Mouse (Mus musculus) thymus, adult 2 months (tissue): ENCODE measurements around the gene Samd4b. TPM values are rescaled to one million over a fixed set of nuclear protein-coding genes. Genes with fewer than 3 reads are reported as not detected.
A peak's percentile ranks its signal among the peaks of the same experiment; 100 is the strongest.

ENCODE experiments used
- DNase-seq: peaks from one replicate; pipeline ENCODE4 v3.0.0; 2021
- H3K27ac ChIP-seq: fragments of 200-500 bp; 2 replicates; pipeline ENCODE4 v1.5.1; 2012; ENCODE audit warnings: low read length, control low read depth; ENCODE audit not compliant: control insufficient read depth, insufficient read depth
- H3K27me3 ChIP-seq: fragments of 200-500 bp; 2 replicates; pipeline ENCODE4 v1.6.1; 2012; ENCODE audit warnings: mild to moderate bottlenecking, low read length, moderate library complexity, mixed read lengths; ENCODE audit not compliant: control insufficient read depth, insufficient read depth
- H3K36me3 ChIP-seq: fragments of 200-500 bp; 2 replicates; pipeline ENCODE4 v1.6.1; 2012; ENCODE audit warnings: mild to moderate bottlenecking, low read length, moderate library complexity; ENCODE audit not compliant: control insufficient read depth, insufficient read depth
- H3K4me1 ChIP-seq: fragments of 200-500 bp; replicated peaks from 2 replicates; pipeline ENCODE4 v1.6.1; 2012; ENCODE audit warnings: low read length; ENCODE audit not compliant: control insufficient read depth, insufficient read depth
- H3K4me3 ChIP-seq: fragments of 200-500 bp; 2 replicates; pipeline ENCODE4 v1.5.1; 2012; ENCODE audit warnings: mild to moderate bottlenecking, low read length, control low read depth, moderate library complexity; ENCODE audit not compliant: control insufficient read depth, insufficient read depth
- CTCF ChIP-seq: fragments of 200-500 bp; IDR thresholded peaks from 2 replicates; pipeline ENCODE4 v1.5.1; 2012; ENCODE audit warnings: mild to moderate bottlenecking, control low read depth, low read length, moderate library complexity, borderline replicate concordance; ENCODE audit not compliant: control insufficient read depth, poor library complexity, insufficient read depth; ENCODE audit errors: extremely low read depth
- POLR2A ChIP-seq: fragments of 200-500 bp; IDR thresholded peaks from 2 replicates; pipeline ENCODE4 v1.6.1; 2012; ENCODE audit warnings: mild to moderate bottlenecking, low read length, control low read depth, moderate library complexity; ENCODE audit not compliant: control insufficient read depth, poor library complexity, insufficient read depth; ENCODE audit errors: extremely low read depth
- WGBS: fragments of 180-500 bp; shearing (Covaris S2); methylation state at CpG from one replicate; pipeline ENCODE4 v1.1.7; 2018; 5-methylcytosine and 5-hydroxymethylcytosine counted together
- polyA plus RNA-seq: library from polyadenylated mRNA; depleted of rRNA; stranded (reverse); fragments of >200 nt; gene quantifications from 2 replicates; pipeline ENCODE4 v1.2.3, GENCODE M21; 2012

The Samd4b gene
- polyA plus RNA-seq, 1 experiment, result 118 TPM

DNA sequence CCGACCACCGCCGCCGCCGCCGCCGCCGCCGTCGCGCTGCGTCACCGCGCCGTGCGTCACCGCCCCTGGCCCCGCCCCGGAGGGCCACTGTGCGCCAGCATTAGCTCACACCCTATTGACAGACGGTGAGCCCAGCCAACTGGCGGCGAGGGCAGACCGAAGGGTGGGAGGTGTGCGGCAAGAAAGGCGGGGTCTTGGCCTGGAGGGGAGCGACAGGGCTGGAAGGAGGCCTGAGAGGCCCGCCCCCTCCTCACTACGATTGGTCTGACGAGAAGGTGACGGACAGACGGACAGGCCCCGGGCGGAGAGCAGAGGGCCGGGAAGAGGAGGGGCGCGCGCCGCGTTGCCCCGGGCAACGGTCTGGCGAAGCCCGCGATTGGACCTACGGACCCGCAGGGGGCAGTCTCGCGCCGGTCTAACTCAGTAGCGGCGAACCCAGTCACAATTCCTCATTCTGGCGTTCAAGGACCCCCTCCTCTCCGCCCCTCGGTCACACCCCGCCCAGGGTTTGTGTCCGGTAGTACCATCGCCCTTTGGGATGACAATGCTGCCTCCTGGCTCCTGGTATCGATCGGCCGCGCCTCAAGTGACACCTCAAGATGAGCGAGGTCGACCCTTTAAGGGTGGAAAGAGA is 161.6 kb downstream of the Samd4b start:
- no peaks in the 10 kb centered on the region for H3K36me3 ChIP-seq
- peak; percentile 70; the same call in 1 of the 2 replicates for TF ChIP-seq CTCF
- TF ChIP-seq POLR2A, result peak; percentile 63; the same call in 1 of the 2 replicates
- H3K27ac ChIP-seq, result peak overlapping the region; percentile 77
- H3K4me3 ChIP-seq, result peak overlapping the region; percentile 65
- H3K27me3 ChIP-seq, result no peaks in the 10 kb centered on the region
- DNase-seq, result peak; percentile 100
- WGBS, result 5% methylated on average over 64 of the region's 64 CpGs
- peaks cover 15% of the 10 kb centered on the region for H3K4me1 ChIP-seq

DNA sequence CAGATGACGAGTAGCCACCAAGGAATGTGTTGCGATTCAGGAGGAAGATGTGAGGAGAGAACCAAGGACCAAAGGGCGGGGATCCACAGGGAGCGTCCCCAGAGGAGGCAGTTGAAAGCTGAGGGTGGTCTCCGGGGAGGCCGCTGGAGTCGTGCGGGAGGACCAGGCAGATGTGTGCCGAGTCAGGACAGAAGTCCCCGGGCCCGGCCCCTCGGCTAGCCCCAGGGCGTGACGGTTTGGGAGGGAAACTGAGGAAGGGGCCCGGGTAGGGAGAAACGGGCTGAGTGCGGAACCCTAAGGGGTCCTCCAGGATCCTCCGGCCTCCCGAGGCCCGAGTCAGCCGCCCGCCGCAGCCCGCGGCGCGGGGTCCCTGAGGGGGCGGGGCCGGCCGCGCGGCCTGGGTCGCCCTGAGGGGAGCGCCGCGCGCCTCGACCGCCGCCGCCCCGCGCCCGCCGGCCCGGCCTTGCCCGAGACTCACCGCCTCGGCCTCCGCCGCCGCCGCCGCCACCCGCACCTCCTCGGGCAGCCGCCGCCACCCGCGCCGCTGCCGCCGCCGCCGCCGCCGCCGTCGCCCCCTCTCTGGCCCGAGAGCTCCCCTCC is 162.2 kb downstream of the Samd4b start:
- Histone ChIP-seq H3K4me3 (peak overlapping the region; percentile 61), H3K4me1 (peaks cover 15% of the 10 kb centered on the region), H3K27ac (no peak overlapping the region), H3K27me3 (no peaks in the 10 kb centered on the region), H3K36me3 (no peaks in the 10 kb centered on the region)
- TF ChIP-seq CTCF, result no peak
- TF ChIP-seq POLR2A, result no peak
- WGBS, result 23% methylated on average over 68 of the region's 70 CpGs
- peak; percentile 49 for DNase-seq

DNA sequence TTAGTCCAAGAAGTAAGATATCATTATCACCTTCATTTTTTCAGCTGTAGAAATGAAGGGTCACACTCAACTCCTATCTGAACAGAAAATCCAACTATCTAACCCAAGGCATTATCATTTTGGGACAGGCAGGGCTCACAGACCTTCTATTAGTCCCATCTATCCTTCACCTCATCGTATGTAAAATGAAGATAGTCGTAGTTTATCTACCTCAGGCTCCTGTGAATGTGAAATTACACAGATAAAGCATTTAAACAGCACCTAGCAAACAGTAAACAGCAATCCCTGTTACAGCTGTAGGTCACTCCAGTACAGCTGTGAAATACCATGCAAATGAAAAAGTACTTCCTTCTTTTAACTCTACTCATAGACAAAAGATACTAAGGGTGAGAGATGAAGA is 165.7 kb downstream of the Samd4b start:
- Histone ChIP-seq H3K4me1 (peaks cover 6% of the 10 kb centered on the region), H3K27ac (no peak overlapping the region), H3K27me3 (no peaks in the 10 kb centered on the region), H3K36me3 (no peaks in the 10 kb centered on the region), H3K4me3 (no peak overlapping the region)
- WGBS, result 94% methylated on average over 2 of the region's 2 CpGs
- no peak for DNase-seq
- TF ChIP-seq POLR2A, result no peak

GRCm38 (mm10) chr7:28430512-28430911 is 167.4 kb downstream of the Samd4b start:
- TF ChIP-seq CTCF, result no peak
- TF ChIP-seq POLR2A, result no peak
- Histone ChIP-seq H3K27me3 (no peaks in the 10 kb centered on the region), H3K4me3 (no peak overlapping the region), H3K36me3 (no peaks in the 10 kb centered on the region), H3K4me1 (peaks cover 1% of the 10 kb centered on the region), H3K27ac (no peak overlapping the region)
- 24% methylated on average over 1 of the region's 1 CpGs for WGBS
- no peak for DNase-seq

DNA sequence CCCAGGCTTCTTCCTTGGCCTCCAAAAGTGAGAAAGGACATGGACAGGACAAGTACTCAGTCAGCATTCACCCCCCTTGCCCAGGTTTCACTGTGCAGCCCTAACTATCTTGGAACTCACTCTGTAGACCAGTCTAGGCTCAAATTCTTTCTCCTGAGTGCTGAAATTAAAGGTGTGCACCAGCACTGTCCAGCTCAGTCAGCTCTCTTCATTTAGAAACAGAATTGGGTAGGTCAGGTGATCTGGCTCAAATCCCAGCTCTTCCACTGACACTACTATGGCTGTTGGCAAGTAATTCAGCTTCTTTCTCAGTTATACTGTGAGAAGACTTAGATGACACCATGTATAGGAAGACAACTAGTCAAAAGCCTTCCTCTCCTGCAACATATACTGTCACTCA is 170.2 kb downstream of the Samd4b start:
- no peak for DNase-seq

DNA sequence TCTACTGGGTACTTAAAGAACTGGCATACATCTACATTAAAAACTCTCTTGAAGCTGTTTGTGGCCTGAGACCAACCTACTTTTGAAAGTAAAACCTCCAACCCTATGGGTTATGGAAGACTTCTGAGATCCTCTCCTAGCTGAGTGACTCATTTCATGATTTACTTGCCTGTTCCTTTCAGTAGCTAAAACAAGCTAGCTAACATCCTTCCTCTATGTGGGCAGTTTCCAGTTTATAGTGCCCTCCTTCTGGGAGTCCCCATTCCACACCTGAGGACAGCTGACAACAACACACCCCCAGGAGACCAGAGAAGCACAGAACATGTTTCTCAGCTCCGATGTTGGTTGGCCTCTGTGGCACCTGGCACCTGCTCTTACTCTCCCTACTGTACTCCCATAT is 174.9 kb downstream of the Samd4b start:
- no peak for TF ChIP-seq CTCF
- TF ChIP-seq POLR2A, result no peak
- Histone ChIP-seq H3K4me3 (no peak overlapping the region), H3K4me1 (no peaks in the 10 kb centered on the region), H3K27me3 (no peaks in the 10 kb centered on the region), H3K36me3 (peaks cover 26% of the 10 kb centered on the region), H3K27ac (no peak overlapping the region)
- DNase-seq, result no peak
- 90% methylated on average over 1 of the region's 1 CpGs for WGBS

More for the DNA sequence above, 170.2 kb downstream of the Samd4b start:
- TF ChIP-seq POLR2A, result no peak
- TF ChIP-seq CTCF, result no peak
- Histone ChIP-seq H3K4me3 (no peak overlapping the region), H3K27me3 (no peaks in the 10 kb centered on the region), H3K36me3 (peaks cover 9% of the 10 kb centered on the region), H3K4me1 (no peaks in the 10 kb centered on the region), H3K27ac (no peak overlapping the region)
